Mouse (Mus musculus) liver, postnatal 0 days (tissue): ENCODE measurements at regions not wholly inside any gene's neighbourhood (a gene's known extent, or its start where the extent isn't known, plus 50 kb on each side); places are given as distances from the start of the nearest gene placed in this dataset.

Experiments
- CTCF ChIP-seq: sonication (generic); IDR thresholded peaks from 2 replicates; pipeline ENCODE4 v1.5.1; 2016; ENCODE audit warnings: antibody characterized with exemption, low read depth
- EP300 ChIP-seq: IDR thresholded peaks from 2 replicates; pipeline ENCODE4 v1.6.1; 2016; ENCODE audit warnings: antibody characterized with exemption, low read depth, mild to moderate bottlenecking

DNA sequence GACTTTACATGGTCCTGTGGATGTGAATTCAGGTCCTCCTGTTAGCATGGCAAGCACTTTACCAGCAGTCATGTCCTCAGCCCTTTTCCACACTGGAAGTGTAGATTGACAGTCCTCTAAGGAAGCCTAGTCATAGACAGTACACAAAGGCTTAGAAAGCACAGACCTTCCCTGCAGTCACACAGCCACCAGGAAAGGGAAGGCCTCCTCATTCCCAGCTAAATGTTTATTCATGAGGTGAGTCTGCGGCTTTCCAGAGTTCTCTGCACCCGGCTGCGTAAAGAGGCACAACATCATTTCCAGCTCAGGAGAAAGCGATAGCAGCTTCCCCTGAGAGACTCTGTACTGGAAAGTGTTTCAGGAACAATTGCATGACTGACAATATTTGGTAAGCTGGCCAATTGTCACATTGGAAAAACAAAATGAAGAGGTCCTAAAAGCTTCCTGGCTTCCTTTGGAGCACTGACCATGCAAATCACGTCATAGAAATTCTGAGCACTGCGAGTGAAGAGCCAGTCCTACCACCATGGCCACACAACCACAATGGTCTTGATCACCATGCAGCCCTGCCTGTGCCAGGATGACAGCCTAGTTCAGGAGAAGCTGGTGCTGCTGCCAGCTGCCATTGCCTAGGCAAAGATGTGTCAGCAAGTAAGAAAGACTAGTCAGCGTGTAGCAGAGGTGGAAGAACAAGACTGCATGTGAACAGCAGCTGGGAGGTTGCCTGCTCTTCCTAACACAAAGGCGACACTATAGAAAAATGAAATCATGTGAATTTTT lies 252.2 kb upstream of the Tbl1xr1 start:
- no peak for TF ChIP-seq CTCF
- no peak for TF ChIP-seq EP300
